Mouse (Mus musculus) CH12F3 (cell line): Measurements from ENCODE around the gene Arid1b.

Experiments
- in situ Hi-C: fragments of 300-500 bp; cut with MboI; formaldehyde crosslinking; loops from 2 replicates; pipeline ENCODE4 v1.14.3; 2020; ENCODE audit warnings: low sequenced_read_pairs

The Arid1b gene

GRCm38 (mm10) chr17:5138641-5139205, 144.6 kb downstream of the Arid1b start:
- in situ Hi-C loops: no loop called here

- in situ Hi-C loops: no loop called here
Observed at GRCm38 (mm10) chr17:5139553-5139952, 145.4 kb downstream of the Arid1b start.

GRCm38 (mm10) chr17:5143735-5144439, 149.8 kb downstream of the Arid1b start:
- in situ Hi-C loops: no loop called here

- in situ Hi-C loops: no loop called here
Observed at GRCm38 (mm10) chr17:5150660-5151063, 156.5 kb downstream of the Arid1b start.

GRCm38 (mm10) chr17:5151852-5152251, 157.7 kb downstream of the Arid1b start:
- in situ Hi-C loops: no loop called here

GRCm38 (mm10) chr17:5153461-5153860, 159.3 kb downstream of the Arid1b start:
- in situ Hi-C loops: no loop called here

- in situ Hi-C loops: no loop called here
Observed at GRCm38 (mm10) chr17:5154322-5154721, 160.2 kb downstream of the Arid1b start.

GRCm38 (mm10) chr17:5157609-5158008, 163.5 kb downstream of the Arid1b start:
- in situ Hi-C loops: no loop called here

- in situ Hi-C loops: no loop called here
Observed at GRCm38 (mm10) chr17:5162525-5162924, 168.4 kb downstream of the Arid1b start.

GRCm38 (mm10) chr17:5163251-5163826, 169.2 kb downstream of the Arid1b start:
- in situ Hi-C loops: no loop called here

GRCm38 (mm10) chr17:5164794-5165193, 170.7 kb downstream of the Arid1b start:
- in situ Hi-C loops: no loop called here

GRCm38 (mm10) chr17:5165201-5165825, 171.2 kb downstream of the Arid1b start:
- in situ Hi-C loops: no loop called here

- in situ Hi-C loops: no loop called here
Observed at GRCm38 (mm10) chr17:5166175-5166574, 172.0 kb downstream of the Arid1b start.

- in situ Hi-C loops: no loop called here
Observed at GRCm38 (mm10) chr17:5168046-5168445, 173.9 kb downstream of the Arid1b start.

- in situ Hi-C loops: no loop called here
Observed at GRCm38 (mm10) chr17:5168640-5169039, 174.5 kb downstream of the Arid1b start.

- in situ Hi-C loops: no loop called here
Observed at GRCm38 (mm10) chr17:5170321-5170720, 176.2 kb downstream of the Arid1b start.

- in situ Hi-C loops: no loop called here
Observed at GRCm38 (mm10) chr17:5171467-5171866, 177.3 kb downstream of the Arid1b start.

- in situ Hi-C loops: no loop called here
Observed at GRCm38 (mm10) chr17:5174426-5175020, 180.4 kb downstream of the Arid1b start.

GRCm38 (mm10) chr17:5175535-5175934, 181.4 kb downstream of the Arid1b start:
- in situ Hi-C loops: no loop called here

GRCm38 (mm10) chr17:5176315-5176714, 182.2 kb downstream of the Arid1b start:
- in situ Hi-C loops: no loop called here

GRCm38 (mm10) chr17:5178534-5178933, 184.4 kb downstream of the Arid1b start:
- in situ Hi-C loops: no loop called here
